Mouse (Mus musculus) retina, adult 2 months (tissue): ENCODE results near the gene Btbd35f23.
"Not testable (repeated sequence)": the region's sequence is repeated elsewhere in the genome, so short reads cannot be mapped to it uniquely, and the experiment has no call there.

Experiments
- DNase-seq: peaks from one replicate; pipeline ENCODE4 v3.0.0-alpha.2; 2012; ENCODE audit warnings: low read depth, low spot score

The Btbd35f23 gene

DNA sequence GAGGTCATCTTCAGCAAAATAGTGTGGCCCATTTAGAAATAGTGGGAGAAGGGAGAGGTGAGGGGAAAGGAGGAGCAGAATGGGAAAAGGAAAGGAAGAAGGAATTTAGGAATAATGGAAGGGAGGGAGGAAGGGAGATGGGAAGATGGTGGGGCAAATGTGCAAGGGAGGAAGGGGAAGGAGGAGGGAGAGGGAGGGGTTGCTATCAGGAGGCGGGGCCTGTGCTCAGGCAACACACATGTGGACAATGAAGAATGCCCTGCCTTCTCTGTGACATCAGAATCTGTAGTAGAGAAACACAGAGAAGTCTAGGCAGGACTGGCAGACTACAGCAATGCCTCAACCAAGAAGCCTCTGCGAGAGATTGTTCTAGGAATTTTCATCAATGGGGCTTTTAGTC lies at the start of gene Btbd35f23:
Gene Btbd35f23 (plus strand): TSS at position 301 of the 400 bp plus-strand sequence.
- not testable (repeated sequence) for DNase-seq
